Mouse (Mus musculus): ENCODE data around the gene Rnf141. TPM values are rescaled to one million over a fixed set of nuclear protein-coding genes. Genes with fewer than 3 reads are reported as not detected.

Rnf141 gene
- polyA plus RNA-seq, 1 experiment from 2014 or later = 30.3 TPM

DNA sequence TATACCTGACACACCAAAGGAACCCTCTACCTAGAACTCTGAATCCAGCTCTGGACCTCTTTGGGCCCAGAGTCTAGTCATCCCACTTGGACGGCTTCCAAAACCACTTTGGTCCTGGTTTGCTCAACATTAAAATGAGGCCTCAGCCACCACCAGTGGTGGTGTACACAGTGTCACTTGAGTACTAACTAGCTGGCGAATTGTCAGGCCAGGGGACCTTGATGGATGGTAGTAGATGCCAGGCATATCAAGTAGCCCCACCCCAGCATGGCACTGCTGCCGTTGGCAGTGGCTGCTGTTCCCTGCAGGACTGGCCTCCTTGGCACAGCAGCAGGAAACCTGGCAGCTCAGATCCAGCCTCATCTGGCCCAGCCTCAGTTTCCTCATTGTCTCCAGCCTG is 40.0 kb downstream of the Rnf141 start:
- WGBS = 65% methylated on average over 3 of the region's 3 CpGs
- no peak overlapping the region for H3K4me2 ChIP-seq (replicated peaks; ENCODE audit: low read depth, low read length)
- H3K9ac ChIP-seq (replicated peaks; ENCODE audit: low read length) = no peak overlapping the region
- no peak overlapping the region for H3K4me3 ChIP-seq (ENCODE audit: low read length)
- H3K9me3 ChIP-seq (ENCODE audit: low read length) = no peaks in the 10 kb centered on the region
- H3K36me3 ChIP-seq (ENCODE audit: insufficient read depth, low read length) = 0 out of 2 replicates have a peak, but pooled peaks cover 3% of the 10 kb centered on the region
- no peak for ATAC-seq (ENCODE audit: low FRiP score, low TSS enrichment)
- H3K4me1 ChIP-seq (ENCODE audit: insufficient read depth, low read length) = no peaks in the 10 kb centered on the region
- H3K27me3 ChIP-seq (ENCODE audit: insufficient read depth, low read length) = no peaks in the 10 kb centered on the region
- no peak overlapping the region for H3K27ac ChIP-seq (ENCODE audit: low read length)

DNA sequence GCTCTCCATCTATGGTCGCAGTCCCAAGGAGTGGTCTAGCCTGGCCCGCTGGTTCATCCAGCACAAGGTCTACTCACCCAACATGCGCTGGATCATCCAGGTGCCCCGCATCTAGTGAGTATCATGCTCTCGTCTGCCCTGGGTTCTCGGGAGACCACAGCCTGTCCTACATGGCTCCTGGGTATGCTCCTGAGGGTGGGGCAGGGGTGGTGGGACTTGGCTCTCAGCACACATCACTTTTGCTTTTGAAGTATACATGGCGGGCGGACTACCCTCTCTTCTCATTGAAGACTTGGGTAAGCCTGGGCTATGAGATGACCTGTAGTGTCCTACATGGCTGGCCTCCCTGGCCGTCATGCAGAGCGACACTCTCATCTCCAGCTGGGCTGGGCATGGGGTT is 41.1 kb downstream of the Rnf141 start:
- no peak for ATAC-seq (ENCODE audit: low FRiP score, low TSS enrichment)

GRCm38 (mm10) chr7:110801028-110801427 is 43.2 kb downstream of the Rnf141 start:
- 1% methylated on average over 4 of the region's 4 CpGs for WGBS
- Histone ChIP-seq H3K27ac (ENCODE audit: low read length) (no peak overlapping the region), H3K4me3 (ENCODE audit: low read length) (no peak overlapping the region), H3K36me3 (ENCODE audit: insufficient read depth, low read length) (0 out of 2 replicates have a peak, but pooled peaks cover 3% of the 10 kb centered on the region), H3K9ac (replicated peaks; ENCODE audit: low read length) (no peak overlapping the region), H3K9me3 (ENCODE audit: low read length) (no peaks in the 10 kb centered on the region), H3K27me3 (ENCODE audit: insufficient read depth, low read length) (no peaks in the 10 kb centered on the region), H3K4me1 (ENCODE audit: insufficient read depth, low read length) (peaks cover 14% of the 10 kb centered on the region), H3K4me2 (replicated peaks; ENCODE audit: low read depth, low read length) (no peak overlapping the region)
- ATAC-seq (ENCODE audit: low FRiP score, low TSS enrichment) = no peak

More for the DNA sequence above, 41.1 kb downstream of the Rnf141 start:
- H3K4me2 ChIP-seq (replicated peaks; ENCODE audit: low read depth, low read length) = no peak overlapping the region
- peaks cover 5% of the 10 kb centered on the region for H3K4me1 ChIP-seq (ENCODE audit: insufficient read depth, low read length)
- H3K27ac ChIP-seq (ENCODE audit: low read length) = no peak overlapping the region
- H3K36me3 ChIP-seq (ENCODE audit: insufficient read depth, low read length) = 0 out of 2 replicates have a peak, but pooled peaks cover 3% of the 10 kb centered on the region
- WGBS = 92% methylated on average over 10 of the region's 10 CpGs
- H3K4me3 ChIP-seq (ENCODE audit: low read length) = no peak overlapping the region
- H3K9ac ChIP-seq (replicated peaks; ENCODE audit: low read length) = no peak overlapping the region
- no peaks in the 10 kb centered on the region for H3K9me3 ChIP-seq (ENCODE audit: low read length)
- H3K27me3 ChIP-seq (ENCODE audit: insufficient read depth, low read length) = no peaks in the 10 kb centered on the region

GRCm38 (mm10) chr7:110797722-110798409 is 46.4 kb downstream of the Rnf141 start:
- WGBS = 39% methylated on average over 11 of the region's 11 CpGs
- peak overlapping the region; percentile 13; the same call in 1 of the 2 replicates for H3K27ac ChIP-seq (ENCODE audit: low read length)
- H3K4me1 ChIP-seq (ENCODE audit: insufficient read depth, low read length) = peaks cover 16% of the 10 kb centered on the region
- no peak overlapping the region for H3K9ac ChIP-seq (replicated peaks; ENCODE audit: low read length)
- peak; percentile 46 for ATAC-seq (ENCODE audit: low FRiP score, low TSS enrichment)
- H3K4me3 ChIP-seq (ENCODE audit: low read length) = no peak overlapping the region
- H3K9me3 ChIP-seq (ENCODE audit: low read length) = no peaks in the 10 kb centered on the region
- no peaks in the 10 kb centered on the region for H3K27me3 ChIP-seq (ENCODE audit: insufficient read depth, low read length)
- H3K36me3 ChIP-seq (ENCODE audit: insufficient read depth, low read length) = no peaks in the 10 kb centered on the region
- H3K4me2 ChIP-seq (replicated peaks; ENCODE audit: low read depth, low read length) = no peak overlapping the region

DNA sequence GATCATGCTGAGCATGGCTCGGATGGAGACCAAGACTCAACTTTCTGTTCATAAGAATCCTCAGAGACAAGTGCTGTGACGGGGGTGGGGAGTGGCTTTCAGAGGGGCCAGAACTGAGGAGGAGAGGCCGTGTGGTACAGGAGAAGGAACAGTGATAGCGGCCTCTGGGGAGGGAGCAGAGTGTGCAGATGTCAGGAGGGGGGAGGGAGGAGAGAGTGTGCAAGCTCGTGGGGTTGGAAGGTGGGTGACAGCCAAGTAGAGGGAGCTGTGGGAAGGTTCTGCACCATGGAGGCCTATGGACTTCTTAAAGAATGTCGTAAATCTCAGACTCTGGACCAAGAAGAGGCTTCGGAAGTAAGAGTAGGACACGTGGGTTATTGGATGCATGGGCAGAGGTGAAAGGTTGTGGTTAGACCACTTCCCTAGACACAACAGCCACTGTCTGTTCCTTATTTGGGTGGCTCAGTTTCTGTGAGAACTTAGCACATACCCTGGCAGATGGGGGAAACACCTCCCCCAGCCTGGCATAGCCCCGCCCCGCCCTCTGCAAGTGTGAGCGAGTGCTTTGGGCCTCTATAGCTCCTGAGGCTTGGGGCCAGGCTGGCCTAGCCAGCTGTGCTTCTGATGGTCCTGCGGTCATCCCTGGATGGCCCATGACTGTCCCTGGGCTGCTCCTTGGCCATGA is 47.7 kb downstream of the Rnf141 start:
- peaks cover 16% of the 10 kb centered on the region for H3K4me1 ChIP-seq (ENCODE audit: insufficient read depth, low read length)
- no peak overlapping the region for H3K4me2 ChIP-seq (replicated peaks; ENCODE audit: low read depth, low read length)
- no peak for ATAC-seq (ENCODE audit: low FRiP score, low TSS enrichment)
- H3K9me3 ChIP-seq (ENCODE audit: low read length) = no peaks in the 10 kb centered on the region
- H3K27ac ChIP-seq (ENCODE audit: low read length) = no peak overlapping the region
- H3K27me3 ChIP-seq (ENCODE audit: insufficient read depth, low read length) = no peaks in the 10 kb centered on the region
- H3K4me3 ChIP-seq (ENCODE audit: low read length) = no peak overlapping the region
- H3K36me3 ChIP-seq (ENCODE audit: insufficient read depth, low read length) = no peaks in the 10 kb centered on the region
- 63% methylated on average over 12 of the region's 12 CpGs for WGBS
- no peak overlapping the region for H3K9ac ChIP-seq (replicated peaks; ENCODE audit: low read length)

DNA sequence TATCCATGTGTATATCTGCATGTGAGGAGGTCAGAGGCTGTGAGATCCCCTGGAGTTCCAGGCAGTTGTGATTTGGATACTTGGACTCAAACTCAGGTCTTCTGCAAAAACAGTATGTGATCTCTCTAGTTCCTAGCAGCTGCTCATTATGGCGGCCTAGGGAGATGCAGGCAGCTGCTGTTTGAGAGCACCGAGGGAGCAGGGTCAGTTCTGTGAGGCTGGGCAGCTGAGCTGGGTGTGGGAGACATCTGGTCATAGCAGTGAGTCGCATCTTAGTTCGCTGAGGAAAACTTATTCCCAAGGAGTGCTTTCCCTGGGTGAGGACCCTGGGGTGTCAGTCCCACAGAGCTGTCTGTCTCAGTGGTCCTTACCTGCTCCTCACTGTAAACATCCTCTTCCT is 49.5 kb downstream of the Rnf141 start:
- no peaks in the 10 kb centered on the region for H3K36me3 ChIP-seq (ENCODE audit: insufficient read depth, low read length)
- ATAC-seq (ENCODE audit: low FRiP score, low TSS enrichment) = no peak
- peaks cover 24% of the 10 kb centered on the region for H3K4me1 ChIP-seq (ENCODE audit: insufficient read depth, low read length)
- H3K4me3 ChIP-seq (ENCODE audit: low read length) = no peak overlapping the region
- H3K27me3 ChIP-seq (ENCODE audit: insufficient read depth, low read length) = no peaks in the 10 kb centered on the region
- H3K9me3 ChIP-seq (ENCODE audit: low read length) = no peaks in the 10 kb centered on the region
- H3K4me2 ChIP-seq (replicated peaks; ENCODE audit: low read depth, low read length) = no peak overlapping the region
- 60% methylated on average over 4 of the region's 4 CpGs for WGBS
- no peak overlapping the region for H3K9ac ChIP-seq (replicated peaks; ENCODE audit: low read length)
- H3K27ac ChIP-seq (ENCODE audit: low read length) = no peak overlapping the region

GRCm38 (mm10) chr7:110792834-110793233 is 51.4 kb downstream of the Rnf141 start:
- no peaks in the 10 kb centered on the region for H3K27me3 ChIP-seq (ENCODE audit: insufficient read depth, low read length)
- H3K27ac ChIP-seq (ENCODE audit: low read length) = no peak overlapping the region
- no peaks in the 10 kb centered on the region for H3K36me3 ChIP-seq (ENCODE audit: insufficient read depth, low read length)
- H3K9me3 ChIP-seq (ENCODE audit: low read length) = no peaks in the 10 kb centered on the region
- no peak overlapping the region for H3K4me2 ChIP-seq (replicated peaks; ENCODE audit: low read depth, low read length)
- H3K4me1 ChIP-seq (ENCODE audit: insufficient read depth, low read length) = peaks cover 16% of the 10 kb centered on the region
- WGBS = 91% methylated on average over 2 of the region's 2 CpGs
- no peak for ATAC-seq (ENCODE audit: low FRiP score, low TSS enrichment)
- H3K9ac ChIP-seq (replicated peaks; ENCODE audit: low read length) = no peak overlapping the region
- H3K4me3 ChIP-seq (ENCODE audit: low read length) = no peak overlapping the region

DNA sequence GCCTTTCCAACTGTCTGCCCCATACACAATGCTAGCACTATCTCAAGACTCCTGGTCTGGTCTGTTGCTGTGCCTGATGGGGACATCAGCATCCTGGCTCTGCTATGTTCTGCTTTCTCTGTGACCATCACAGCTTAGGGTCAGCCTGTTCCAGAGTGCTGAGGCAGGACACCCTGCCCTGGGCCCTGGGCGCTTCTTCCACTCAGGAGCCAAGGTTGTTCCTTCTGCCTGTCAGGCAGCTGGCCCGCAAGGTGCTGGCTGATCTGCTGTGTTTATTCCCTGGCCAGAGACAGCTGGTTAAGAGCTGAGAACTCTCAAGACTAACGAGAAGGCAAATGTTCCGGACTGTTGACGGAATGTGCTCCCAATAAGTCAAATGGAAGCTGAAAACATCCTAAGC is 52.1 kb downstream of the Rnf141 start:
- no peaks in the 10 kb centered on the region for H3K36me3 ChIP-seq (ENCODE audit: insufficient read depth, low read length)
- H3K9me3 ChIP-seq (ENCODE audit: low read length) = no peaks in the 10 kb centered on the region
- no peak overlapping the region for H3K4me3 ChIP-seq (ENCODE audit: low read length)
- WGBS = 77% methylated on average over 5 of the region's 5 CpGs
- H3K4me1 ChIP-seq (ENCODE audit: insufficient read depth, low read length) = peaks cover 14% of the 10 kb centered on the region
- no peaks in the 10 kb centered on the region for H3K27me3 ChIP-seq (ENCODE audit: insufficient read depth, low read length)
- ATAC-seq (ENCODE audit: low FRiP score, low TSS enrichment) = no peak
- no peak overlapping the region for H3K9ac ChIP-seq (replicated peaks; ENCODE audit: low read length)
- peak overlapping the region; percentile 17; the same call in 1 of the 2 replicates for H3K27ac ChIP-seq (ENCODE audit: low read length)
- no peak overlapping the region for H3K4me2 ChIP-seq (replicated peaks; ENCODE audit: low read depth, low read length)

DNA sequence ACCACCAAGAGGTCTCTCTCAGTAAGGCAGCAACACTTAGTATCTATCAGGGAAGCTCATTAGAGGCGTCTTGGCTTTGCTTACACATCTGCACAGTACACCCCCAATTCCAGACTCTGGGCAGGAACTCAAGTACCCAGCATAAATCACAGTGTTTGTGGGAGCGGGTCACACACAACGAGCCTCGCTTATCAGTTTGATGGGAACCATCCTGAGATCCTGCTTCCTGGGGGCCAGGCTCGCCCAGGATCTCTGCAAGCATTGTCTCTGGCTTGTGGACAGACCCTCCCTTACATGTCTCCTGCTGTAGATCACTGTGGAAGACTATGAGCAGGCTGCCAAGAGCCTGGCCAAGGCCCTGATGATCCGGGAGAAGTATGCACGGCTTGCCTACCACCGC is 53.4 kb downstream of the Rnf141 start:
- peaks cover 24% of the 10 kb centered on the region for H3K4me1 ChIP-seq (ENCODE audit: insufficient read depth, low read length)
- 0 out of 2 replicates have a peak, but pooled peaks have one; percentile 18 for ATAC-seq (ENCODE audit: low FRiP score, low TSS enrichment)
- H3K27me3 ChIP-seq (ENCODE audit: insufficient read depth, low read length) = no peaks in the 10 kb centered on the region
- no peak overlapping the region for H3K4me2 ChIP-seq (replicated peaks; ENCODE audit: low read depth, low read length)
- H3K36me3 ChIP-seq (ENCODE audit: insufficient read depth, low read length) = no peaks in the 10 kb centered on the region
- H3K27ac ChIP-seq (ENCODE audit: low read length) = no peak overlapping the region
- 54% methylated on average over 8 of the region's 8 CpGs for WGBS
- no peak overlapping the region for H3K4me3 ChIP-seq (ENCODE audit: low read length)
- no peak overlapping the region for H3K9ac ChIP-seq (replicated peaks; ENCODE audit: low read length)
- H3K9me3 ChIP-seq (ENCODE audit: low read length) = no peaks in the 10 kb centered on the region

DNA sequence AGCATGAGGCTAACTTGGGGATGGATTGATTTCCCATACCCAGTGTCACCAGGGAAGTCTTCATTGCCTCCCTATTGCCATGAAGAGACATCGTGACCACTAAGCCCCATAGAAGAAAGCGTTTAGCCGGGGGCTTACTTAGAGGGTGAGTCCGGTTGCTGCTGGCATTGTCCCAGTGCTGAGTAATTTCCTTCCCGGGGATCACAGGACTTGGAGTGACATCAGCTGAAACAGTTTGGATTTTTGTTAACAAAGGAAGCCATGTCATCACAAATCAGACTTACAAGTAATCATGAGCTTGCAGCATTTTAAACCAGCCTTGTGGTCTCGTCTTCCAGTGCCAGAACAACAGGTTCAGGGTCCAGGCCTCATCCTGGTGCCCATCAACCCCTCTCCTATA is 56.9 kb downstream of the Rnf141 start:
- Histone ChIP-seq H3K9me3 (ENCODE audit: low read length) (no peaks in the 10 kb centered on the region), H3K4me1 (ENCODE audit: insufficient read depth, low read length) (peaks cover 50% of the 10 kb centered on the region), H3K4me3 (ENCODE audit: low read length) (no peak overlapping the region), H3K9ac (replicated peaks; ENCODE audit: low read length) (no peak overlapping the region), H3K36me3 (ENCODE audit: insufficient read depth, low read length) (no peaks in the 10 kb centered on the region), H3K27ac (ENCODE audit: low read length) (no peak overlapping the region), H3K4me2 (replicated peaks; ENCODE audit: low read depth, low read length) (no peak overlapping the region), H3K27me3 (ENCODE audit: insufficient read depth, low read length) (no peaks in the 10 kb centered on the region)
- WGBS = 56% methylated on average over 6 of the region's 6 CpGs
- ATAC-seq (ENCODE audit: low FRiP score, low TSS enrichment) = no peak

Measured in kidney, embryonic 16.5 days (tissue).